Mouse (Mus musculus) liver, embryonic 16.5 days (tissue): ENCODE measurements around the gene Dpf3. TPM values are rescaled to one million over a fixed set of nuclear protein-coding genes. Genes with fewer than 3 reads are reported as not detected.
A peak's percentile ranks its signal among the peaks of the same experiment; 100 is the strongest.

Experiments
- ATAC-seq: fragments of 200-750 bp; cut with Nextera tagmentation; 2 replicates; pipeline ENCODE4 v1.8.0; 2017; ENCODE audit warnings: low read depth, mild to moderate bottlenecking, moderate number of reproducible peaks, moderate library complexity
- H3K27ac ChIP-seq: fragments of 300-500 bp; sonication (generic); 2 replicates; pipeline ENCODE4 v1.5.1; 2014; ENCODE audit warnings: mild to moderate bottlenecking, low read length
- H3K27me3 ChIP-seq: fragments of 300-500 bp; sonication (generic); 2 replicates; pipeline ENCODE4 v1.6.1; 2014; ENCODE audit warnings: low read depth, low read length, mixed read lengths; ENCODE audit not compliant: control insufficient read depth, insufficient read depth
- H3K36me3 ChIP-seq: fragments of 300-500 bp; sonication (generic); 2 replicates; pipeline ENCODE4 v1.6.1; 2014; ENCODE audit warnings: mild to moderate bottlenecking; ENCODE audit not compliant: control insufficient read depth, insufficient read depth
- H3K4me1 ChIP-seq: fragments of 300-500 bp; sonication (generic); 2 replicates; pipeline ENCODE4 v1.6.1; 2014; ENCODE audit warnings: low read depth, low read length, mixed read lengths; ENCODE audit not compliant: control insufficient read depth
- H3K4me2 ChIP-seq: fragments of 300-500 bp; sonication (generic); 2 replicates; pipeline ENCODE4 v1.6.1; 2014; ENCODE audit warnings: low read depth, low read length, mixed read lengths
- H3K4me3 ChIP-seq: fragments of 300-500 bp; sonication (generic); 2 replicates; pipeline ENCODE4 v1.5.1; 2014; ENCODE audit warnings: low read depth, mild to moderate bottlenecking, low read length
- H3K9ac ChIP-seq: fragments of 300-500 bp; sonication (generic); 2 replicates; pipeline ENCODE4 v1.6.1; 2014; ENCODE audit warnings: low read depth, low read length
- H3K9me3 ChIP-seq: fragments of 300-500 bp; sonication (generic); replicated peaks from 2 replicates; pipeline ENCODE4 v1.6.1; 2016; ENCODE audit warnings: low read length; ENCODE audit not compliant: control insufficient read depth
- WGBS: fragments of 180-500 bp; shearing (Covaris S2); extraction: QIAGEN DNeasy Blood & Tissue Kit; methylation state at CpG from one replicate; pipeline ENCODE4 v1.1.7; 2014; ENCODE audit not compliant: insufficient replicate concordance; 5-methylcytosine and 5-hydroxymethylcytosine counted together
- polyA plus RNA-seq: library from polyadenylated mRNA; unstranded; fragments of >200 nt; fragmentation: Nextera tagmentation; extraction: Ambion mirVana; gene quantifications from 2 replicates; pipeline ENCODE4 v1.2.1, GENCODE M21; 2015

Gene Dpf3
- polyA plus RNA-seq, 1 experiment from 2014 or later: 7.1 TPM

DNA sequence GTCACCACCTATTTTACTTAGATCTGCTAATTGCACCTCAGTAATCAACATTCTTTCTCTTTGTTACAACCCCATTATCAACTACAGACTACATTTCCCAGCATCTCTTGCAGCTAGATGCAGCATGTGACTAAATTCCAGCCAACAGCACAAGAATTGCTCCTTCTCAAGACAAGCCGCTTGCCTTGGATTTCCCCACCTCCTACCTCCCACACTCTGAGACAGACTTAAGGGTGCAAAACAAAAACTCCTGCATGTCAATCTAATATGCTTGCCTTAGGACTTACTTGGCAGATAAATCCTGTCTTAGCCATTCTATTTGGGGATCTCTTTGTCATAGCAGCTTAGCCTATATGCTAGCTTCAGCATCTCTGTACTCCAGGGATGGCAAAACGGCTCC lies 43.1 kb downstream of the Dpf3 start:
- H3K4me3 ChIP-seq: no peak overlapping the region
- H3K9me3 ChIP-seq: no peaks in the 10 kb centered on the region
- no peaks in the 10 kb centered on the region for H3K36me3 ChIP-seq
- peaks cover 8% of the 10 kb centered on the region for H3K4me1 ChIP-seq
- 82% methylated on average over 2 of the region's 2 CpGs for WGBS
- peaks cover 3% of the 10 kb centered on the region; the same call in 1 of the 2 replicates for H3K27me3 ChIP-seq
- no peak overlapping the region for H3K27ac ChIP-seq
- ATAC-seq: no peak
- H3K9ac ChIP-seq: no peak overlapping the region
- no peak overlapping the region for H3K4me2 ChIP-seq

- H3K9me3 ChIP-seq: no peaks in the 10 kb centered on the region
- H3K4me1 ChIP-seq: peaks cover 3% of the 10 kb centered on the region
- no peak overlapping the region for H3K4me2 ChIP-seq
- ATAC-seq: no peak
- no peaks in the 10 kb centered on the region for H3K27me3 ChIP-seq
- WGBS: 49% methylated on average over 2 of the region's 2 CpGs
- no peak overlapping the region for H3K9ac ChIP-seq
- no peak overlapping the region for H3K4me3 ChIP-seq
- H3K27ac ChIP-seq: no peak overlapping the region
- no peaks in the 10 kb centered on the region for H3K36me3 ChIP-seq
These were observed 49.5 kb downstream of the Dpf3 start for GRCm38 (mm10) chr12:83438002-83438401.

DNA sequence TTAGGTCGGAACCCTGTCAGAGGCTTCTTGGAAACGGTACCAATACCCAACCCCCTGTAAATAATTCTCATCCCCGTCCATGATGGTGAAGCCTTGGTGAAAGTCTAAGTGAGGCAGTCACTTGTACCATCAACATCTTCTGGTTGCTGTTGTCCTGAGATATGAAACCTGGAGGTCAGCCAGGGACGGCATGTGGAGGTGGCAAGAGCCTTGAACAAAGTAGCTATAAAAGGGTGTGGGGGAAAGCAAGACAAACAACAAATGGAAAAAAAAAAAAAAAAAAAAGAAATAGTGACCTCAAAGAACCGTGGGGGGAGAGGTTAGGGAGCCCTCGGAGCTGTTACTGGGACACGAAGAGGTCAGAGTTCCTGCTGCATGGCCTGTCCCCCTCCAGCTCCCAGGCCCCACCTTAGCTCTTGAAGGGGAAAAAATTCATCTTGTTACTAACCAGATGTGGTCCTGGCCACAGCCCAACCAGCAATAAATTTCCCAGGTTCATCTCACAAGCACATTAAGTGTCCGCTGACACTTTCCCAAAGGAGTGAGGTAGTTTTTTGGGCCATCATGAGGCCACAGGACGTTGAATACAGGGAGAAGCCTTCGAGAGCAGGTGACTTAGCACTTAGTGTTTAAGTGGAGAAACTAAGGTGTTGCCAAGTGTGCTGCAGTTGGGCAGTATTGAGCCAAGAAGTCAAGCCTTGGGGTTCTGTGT lies 53.4 kb downstream of the Dpf3 start:
- Histone ChIP-seq H3K9ac (no peak overlapping the region), H3K27me3 (no peaks in the 10 kb centered on the region), H3K4me2 (no peak overlapping the region), H3K4me3 (no peak overlapping the region), H3K4me1 (peaks cover 3% of the 10 kb centered on the region), H3K9me3 (no peaks in the 10 kb centered on the region), H3K27ac (no peak overlapping the region), H3K36me3 (no peaks in the 10 kb centered on the region)
- ATAC-seq: no peak
- 40% methylated on average over 10 of the region's 10 CpGs for WGBS

- no peak for ATAC-seq
- peaks cover 6% of the 10 kb centered on the region for H3K4me1 ChIP-seq
- H3K4me2 ChIP-seq: no peak overlapping the region
- no peaks in the 10 kb centered on the region for H3K9me3 ChIP-seq
- H3K27me3 ChIP-seq: no peaks in the 10 kb centered on the region
- no peaks in the 10 kb centered on the region for H3K36me3 ChIP-seq
- H3K4me3 ChIP-seq: no peak overlapping the region
- H3K9ac ChIP-seq: no peak overlapping the region
- no peak overlapping the region for H3K27ac ChIP-seq
- WGBS: 68% methylated on average over 4 of the region's 4 CpGs
These were observed 54.1 kb downstream of the Dpf3 start for GRCm38 (mm10) chr12:83433436-83433835.

- no peaks in the 10 kb centered on the region for H3K36me3 ChIP-seq
- H3K27me3 ChIP-seq: no peaks in the 10 kb centered on the region
- H3K9me3 ChIP-seq: no peaks in the 10 kb centered on the region
- 65% methylated on average over 5 of the region's 5 CpGs for WGBS
- H3K9ac ChIP-seq: no peak overlapping the region; the same call in 1 of the 2 replicates
- H3K27ac ChIP-seq: no peak overlapping the region; the same call in 1 of the 2 replicates
- no peak overlapping the region for H3K4me2 ChIP-seq
- H3K4me3 ChIP-seq: no peak overlapping the region
- ATAC-seq: peak; percentile 62
- H3K4me1 ChIP-seq: peaks cover 31% of the 10 kb centered on the region
These were observed 57.3 kb downstream of the Dpf3 start for GRCm38 (mm10) chr12:83430207-83430606.

- H3K36me3 ChIP-seq: no peaks in the 10 kb centered on the region
- no peaks in the 10 kb centered on the region for H3K27me3 ChIP-seq
- ATAC-seq: no peak
- peak overlapping the region; percentile 26; the same call in 1 of the 2 replicates for H3K4me2 ChIP-seq
- H3K9me3 ChIP-seq: no peaks in the 10 kb centered on the region
- H3K27ac ChIP-seq: peak overlapping the region; percentile 73
- no peak overlapping the region for H3K4me3 ChIP-seq
- peak overlapping the region; percentile 32 for H3K9ac ChIP-seq
- peaks cover 44% of the 10 kb centered on the region for H3K4me1 ChIP-seq
- WGBS: 30% methylated on average over 9 of the region's 9 CpGs
These were observed 59.5 kb downstream of the Dpf3 start for GRCm38 (mm10) chr12:83428016-83428415.

- Histone ChIP-seq H3K4me1 (peaks cover 44% of the 10 kb centered on the region), H3K4me3 (no peak overlapping the region), H3K4me2 (peak overlapping the region; percentile 26; the same call in 1 of the 2 replicates), H3K9ac (peak overlapping the region; percentile 32), H3K9me3 (no peaks in the 10 kb centered on the region), H3K27ac (peak overlapping the region; percentile 78), H3K27me3 (no peaks in the 10 kb centered on the region), H3K36me3 (no peaks in the 10 kb centered on the region)
- 10% methylated on average over 4 of the region's 4 CpGs for WGBS
- peak; percentile 67 for ATAC-seq
These were observed 59.9 kb downstream of the Dpf3 start for GRCm38 (mm10) chr12:83427601-83428000.

DNA sequence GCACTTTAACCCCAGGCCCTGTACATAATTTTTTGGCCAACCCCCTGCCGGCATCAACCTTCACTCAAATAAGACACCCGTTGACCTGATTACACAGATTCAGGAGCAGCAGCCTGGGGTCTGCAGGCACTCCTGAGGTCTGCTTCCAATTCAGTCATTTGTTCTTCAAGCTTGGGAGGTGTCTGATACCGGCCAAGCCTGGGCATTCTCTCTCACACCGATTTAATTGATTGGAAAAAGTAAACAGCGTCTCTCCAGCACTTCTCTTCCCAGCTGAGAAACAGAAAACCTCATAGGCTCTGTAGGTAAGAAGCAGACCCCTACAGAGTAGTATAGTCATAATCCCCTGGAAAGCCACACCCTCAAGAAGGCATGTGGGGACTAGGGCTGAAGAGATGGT lies 61.2 kb downstream of the Dpf3 start:
- Histone ChIP-seq H3K27me3 (no peaks in the 10 kb centered on the region), H3K27ac (no peak overlapping the region; the same call in 1 of the 2 replicates), H3K4me2 (no peak overlapping the region), H3K9me3 (no peaks in the 10 kb centered on the region), H3K4me1 (peaks cover 44% of the 10 kb centered on the region), H3K9ac (no peak overlapping the region), H3K4me3 (no peak overlapping the region), H3K36me3 (no peaks in the 10 kb centered on the region)
- ATAC-seq: no peak
- 61% methylated on average over 5 of the region's 5 CpGs for WGBS

DNA sequence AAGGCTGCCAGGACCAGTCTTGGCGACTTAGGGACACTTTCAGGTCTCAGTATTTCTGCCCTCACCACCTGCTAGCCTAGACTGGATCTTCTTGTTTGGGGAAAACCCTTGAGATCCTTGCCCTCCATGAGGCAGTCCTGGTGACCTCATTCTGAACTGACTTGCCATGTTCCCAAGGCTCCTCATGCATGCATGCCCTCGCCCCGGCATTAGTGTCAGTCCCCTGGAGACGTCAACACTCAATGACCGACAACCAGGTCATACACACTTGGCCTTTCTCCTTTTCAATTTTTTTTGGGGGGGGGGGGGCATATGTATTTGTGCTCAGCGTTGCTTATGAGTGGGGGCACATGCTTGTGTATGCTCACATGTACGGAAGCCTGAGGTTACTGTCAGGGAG lies 61.8 kb downstream of the Dpf3 start:
- Histone ChIP-seq H3K36me3 (no peaks in the 10 kb centered on the region), H3K27ac (no peak overlapping the region; the same call in 1 of the 2 replicates), H3K4me3 (no peak overlapping the region), H3K9ac (no peak overlapping the region), H3K9me3 (no peaks in the 10 kb centered on the region; the same call in 1 of the 2 replicates), H3K27me3 (no peaks in the 10 kb centered on the region), H3K4me1 (peaks cover 44% of the 10 kb centered on the region), H3K4me2 (peak overlapping the region; percentile 47; the same call in 1 of the 2 replicates)
- ATAC-seq: no peak
- 78% methylated on average over 7 of the region's 7 CpGs for WGBS
